Mouse (Mus musculus) ES-Bruce4 (cell line): Measurements from ENCODE around the gene Tada2a.

Experiments used
- CTCF ChIP-seq: IDR thresholded peaks from one replicate; pipeline ENCODE4 v1.8.1; 2011; ENCODE audit warnings: low read depth, low read length
- EP300 ChIP-seq: IDR thresholded peaks from 2 replicates; pipeline ENCODE4 v1.6.1; 2011; ENCODE audit warnings: low read depth, low read length; ENCODE audit not compliant: insufficient read depth
- POLR2A ChIP-seq: IDR thresholded peaks from one replicate; pipeline ENCODE4 v1.8.1; 2011; ENCODE audit warnings: low read length; ENCODE audit not compliant: insufficient read depth

GRCm38 (mm10) chr11:84128943-84129798 lies at the start of gene Tada2a, which contains the start of gene Acaca:
- TF ChIP-seq CTCF (no peak), POLR2A (peak; percentile 73), EP300 (no peak)
